Mouse (Mus musculus) liver (tissue): ENCODE results near the gene Nxnl2.

ENCODE experiments used
- DNase-seq: peaks from one replicate; pipeline ENCODE4 v3.0.0-alpha.2; 2020; ENCODE audit warnings: mixed read lengths

Gene Nxnl2

DNA sequence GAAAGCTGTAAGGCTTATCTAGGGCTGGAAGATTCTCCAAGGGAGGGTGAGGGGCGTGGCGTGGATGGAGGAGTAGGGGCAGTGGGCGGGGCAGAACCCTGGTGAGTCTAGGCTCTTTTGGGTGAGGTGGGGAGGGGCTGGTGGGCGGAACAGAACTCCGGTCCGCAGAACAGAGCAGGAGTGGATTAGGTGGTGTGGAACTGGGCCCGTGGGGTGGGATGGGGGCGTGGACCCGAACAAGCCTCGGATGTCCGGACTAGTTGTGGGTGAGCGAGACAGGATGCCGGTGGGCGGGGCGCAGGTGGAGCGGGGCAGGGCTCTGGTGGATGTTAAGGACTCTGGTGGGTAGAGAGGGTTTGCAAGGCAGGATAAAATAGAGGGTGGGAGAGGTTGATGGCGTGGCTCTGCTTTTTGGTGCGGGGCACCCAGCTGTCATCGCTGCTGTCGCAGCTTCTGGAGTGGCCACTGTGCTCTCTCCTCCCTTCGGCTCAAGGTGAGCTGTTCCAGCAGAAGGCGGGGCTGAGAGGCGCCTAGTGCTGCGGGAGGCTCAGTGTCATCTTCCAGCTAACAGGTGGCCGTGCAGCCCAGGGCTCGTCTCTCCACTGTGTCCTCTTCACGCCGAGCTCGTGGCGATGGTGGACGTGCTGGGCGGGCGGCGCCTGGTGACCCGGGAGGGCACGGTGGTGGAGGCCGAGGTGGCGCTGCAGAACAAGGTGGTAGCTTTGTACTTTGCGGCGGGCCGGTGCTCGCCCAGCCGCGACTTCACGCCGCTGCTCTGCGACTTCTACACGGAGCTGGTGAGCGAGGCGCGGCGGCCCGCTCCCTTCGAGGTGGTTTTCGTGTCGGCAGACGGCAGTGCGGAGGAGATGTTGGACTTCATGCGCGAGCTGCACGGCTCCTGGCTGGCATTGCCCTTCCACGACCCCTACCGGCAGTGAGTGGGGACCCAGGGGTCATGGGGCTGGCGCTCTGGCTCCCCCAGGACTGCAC lies at the start of gene Nxnl2:
Nxnl2 (plus strand) TSS at position 332 of the 990 bp plus-strand sequence.
- DNase-seq, result peak; percentile 46

DNA sequence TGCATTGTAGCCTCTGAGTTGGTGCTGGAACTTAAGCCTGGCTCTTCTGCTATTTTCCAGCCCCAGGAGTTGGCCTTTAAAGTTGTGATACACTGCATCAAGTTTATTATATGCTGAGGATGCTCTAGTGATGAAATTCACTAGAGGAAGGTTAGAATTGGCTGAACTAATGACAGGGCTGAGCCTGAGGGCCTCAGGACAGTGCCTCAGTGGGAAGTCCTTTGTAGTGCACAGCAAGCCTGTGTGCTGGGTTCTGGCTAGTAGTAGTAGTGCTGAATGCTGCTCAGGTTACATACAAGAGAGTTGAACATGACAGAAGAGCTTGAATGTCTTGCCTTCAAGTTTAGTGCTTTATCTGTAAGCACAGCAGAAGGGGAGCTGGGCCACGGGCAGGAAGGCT lies 48.9 kb upstream of the Nxnl2 start:
- DNase-seq, result no peak

DNA sequence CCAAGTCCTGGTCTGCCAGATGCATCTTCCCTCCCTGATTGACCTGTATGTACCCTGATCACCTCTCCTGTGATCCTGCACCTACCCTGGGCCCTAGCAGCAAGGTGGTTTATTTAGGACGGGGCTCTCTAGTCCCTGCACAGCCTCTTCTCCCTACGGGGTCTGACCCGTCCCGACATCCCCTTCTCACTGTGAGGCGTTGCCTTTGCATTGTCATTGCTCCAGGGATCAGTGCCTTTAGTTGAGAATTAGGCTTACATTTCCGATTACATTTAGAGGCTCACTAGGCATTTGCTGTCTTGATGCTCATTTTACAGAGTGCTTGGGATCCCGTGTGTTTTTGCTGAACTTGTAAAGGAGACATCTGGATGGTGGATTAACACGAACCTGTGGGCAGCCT lies 48.1 kb upstream of the Nxnl2 start:
- no peak for DNase-seq

DNA sequence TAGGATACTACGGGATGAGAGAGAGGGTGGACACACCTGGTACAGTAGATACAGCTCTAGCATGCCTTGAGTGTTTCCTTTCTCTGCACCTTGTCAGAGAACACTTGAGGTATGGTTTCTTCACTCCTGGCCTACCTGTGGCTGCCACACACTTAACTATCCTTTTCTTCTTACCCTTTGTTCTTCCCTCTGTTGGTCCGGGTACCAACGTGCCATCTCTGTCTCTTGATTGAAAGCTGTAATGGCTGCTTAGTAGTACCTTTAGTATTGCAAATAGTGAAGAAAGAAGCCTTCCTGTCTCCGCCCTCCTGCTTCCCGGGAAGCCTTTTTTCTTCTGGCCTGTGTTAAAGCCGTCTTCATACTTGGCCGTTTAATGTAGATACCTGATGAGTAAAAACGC lies 45.5 kb upstream of the Nxnl2 start:
- DNase-seq, result no peak

DNA sequence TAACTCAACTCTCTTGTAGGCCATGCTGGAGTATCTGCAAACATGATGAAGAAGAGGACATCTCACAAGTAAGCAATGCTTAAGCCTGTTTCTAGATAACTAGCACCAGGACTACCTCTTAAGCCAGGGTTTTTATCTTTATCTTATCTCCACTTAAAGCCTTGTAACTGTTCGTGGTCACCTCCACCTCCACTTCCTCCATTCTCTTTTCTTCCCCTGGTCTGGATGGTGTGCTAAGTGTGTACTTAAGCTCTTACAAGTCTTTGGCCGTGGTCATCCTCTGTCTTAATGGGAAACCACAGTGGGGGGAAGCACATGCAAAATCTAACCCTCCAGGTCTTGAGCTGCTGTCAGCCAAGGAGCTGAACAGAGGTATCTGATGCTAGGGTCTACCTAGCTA lies 42.9 kb upstream of the Nxnl2 start:
- no peak for DNase-seq

DNA sequence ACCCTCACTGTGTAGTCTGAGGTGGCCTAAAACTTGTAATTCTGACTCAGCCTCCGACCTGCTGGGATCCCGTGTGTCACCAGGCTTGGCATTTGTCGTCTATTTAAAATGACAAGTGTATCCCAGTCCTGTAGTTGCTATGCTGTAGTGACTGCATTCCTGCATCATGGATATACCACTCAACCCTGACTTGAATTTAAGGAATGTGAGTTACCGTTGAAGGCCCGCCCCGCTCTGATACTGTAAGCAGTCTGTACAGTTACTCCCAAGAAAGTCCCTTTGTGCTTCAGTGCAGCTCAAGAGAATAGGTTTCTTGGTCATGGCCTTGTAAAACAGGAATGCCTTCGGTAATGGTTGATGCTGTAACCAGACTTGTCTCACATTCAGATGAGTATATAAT lies 42.4 kb upstream of the Nxnl2 start:
- DNase-seq, result no peak

DNA sequence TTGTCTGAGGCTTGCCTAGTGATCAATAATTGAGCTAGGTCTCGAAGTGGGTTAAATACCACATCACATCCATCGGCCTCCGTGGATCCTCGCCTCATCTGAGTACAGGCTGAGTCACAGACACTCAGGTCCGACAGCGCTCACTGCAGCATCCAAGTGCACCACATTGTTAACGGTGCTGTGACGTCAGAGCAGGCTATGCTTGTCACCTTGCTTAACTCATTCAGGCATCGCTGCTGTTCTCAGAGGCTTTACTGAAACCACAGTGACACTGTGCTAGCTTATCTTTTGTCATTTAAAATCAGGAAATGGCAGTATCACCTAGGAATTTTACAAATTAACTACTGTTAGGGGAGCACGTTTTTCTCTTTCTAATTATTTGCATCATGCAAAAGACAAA lies 39.6 kb upstream of the Nxnl2 start:
- DNase-seq, result no peak

DNA sequence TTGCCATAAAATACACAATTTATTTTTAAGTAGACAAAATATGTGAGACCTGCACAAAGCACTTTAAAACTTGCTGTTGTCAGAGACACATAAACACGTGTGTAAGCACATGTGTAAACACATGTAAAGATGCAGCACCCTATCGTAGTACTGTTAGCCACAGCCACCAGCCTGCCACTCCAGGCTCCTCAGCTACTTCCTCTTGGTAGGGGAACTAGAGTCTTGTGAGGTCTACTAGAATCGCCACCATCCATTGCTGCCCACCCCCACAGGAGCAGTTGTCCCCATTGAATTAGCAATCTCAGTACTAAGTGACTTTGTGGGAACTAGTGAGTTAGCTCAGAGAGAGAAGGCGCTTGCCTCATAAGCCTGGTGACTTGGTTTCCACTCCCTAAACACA lies 34.5 kb upstream of the Nxnl2 start:
- no peak for DNase-seq

DNA sequence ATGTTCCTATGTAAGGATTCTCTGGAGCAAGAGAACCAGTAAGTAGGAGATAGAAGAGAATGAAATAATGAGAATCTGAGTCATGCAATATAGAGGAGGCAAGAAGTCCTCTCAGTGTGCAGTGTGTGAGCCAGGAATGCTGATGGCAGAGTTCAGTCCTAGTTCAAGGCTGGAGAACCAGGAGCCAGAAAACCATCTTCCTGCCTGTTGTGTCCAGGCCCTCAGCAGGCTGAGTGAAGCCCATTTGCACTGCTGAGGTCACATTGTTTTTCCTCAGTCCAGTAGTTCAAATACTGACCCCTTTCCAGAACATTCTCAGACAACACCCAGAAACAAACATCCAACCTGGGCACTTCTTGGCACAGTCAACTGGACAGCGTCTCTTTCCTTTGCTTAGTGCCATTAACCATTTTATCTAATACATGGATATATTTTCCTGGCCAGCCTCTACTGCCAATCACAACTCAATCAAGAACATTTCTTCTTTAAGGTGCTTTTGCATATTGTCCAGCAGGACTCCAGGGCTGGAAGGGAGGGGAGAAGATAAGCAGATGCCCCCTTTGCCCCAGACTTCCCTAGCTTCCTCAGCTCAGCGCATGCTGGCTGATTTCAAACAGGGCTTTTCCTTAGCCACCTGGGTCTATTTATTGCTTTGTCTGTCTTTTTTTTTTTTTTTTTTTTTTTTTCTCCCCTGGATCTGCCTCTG lies 33.7 kb upstream of the Nxnl2 start:
- DNase-seq, result no peak

DNA sequence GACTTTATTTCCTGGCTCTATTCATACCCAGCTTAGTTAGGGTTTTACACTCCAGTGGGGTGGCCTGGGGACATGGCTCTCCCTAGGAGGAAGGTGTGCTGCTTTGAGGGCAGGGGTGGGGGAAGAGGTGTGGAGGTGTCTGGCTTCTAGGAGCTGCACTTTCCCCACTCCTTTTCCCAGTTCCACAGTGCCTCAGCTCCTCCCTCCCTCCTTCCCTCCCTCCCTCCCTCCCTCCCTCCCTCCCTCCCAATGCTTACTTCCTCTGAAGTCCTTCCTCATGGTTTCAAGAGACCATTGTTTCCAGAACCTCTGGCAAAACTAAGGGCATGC lies 33.2 kb upstream of the Nxnl2 start:
- no peak for DNase-seq

DNA sequence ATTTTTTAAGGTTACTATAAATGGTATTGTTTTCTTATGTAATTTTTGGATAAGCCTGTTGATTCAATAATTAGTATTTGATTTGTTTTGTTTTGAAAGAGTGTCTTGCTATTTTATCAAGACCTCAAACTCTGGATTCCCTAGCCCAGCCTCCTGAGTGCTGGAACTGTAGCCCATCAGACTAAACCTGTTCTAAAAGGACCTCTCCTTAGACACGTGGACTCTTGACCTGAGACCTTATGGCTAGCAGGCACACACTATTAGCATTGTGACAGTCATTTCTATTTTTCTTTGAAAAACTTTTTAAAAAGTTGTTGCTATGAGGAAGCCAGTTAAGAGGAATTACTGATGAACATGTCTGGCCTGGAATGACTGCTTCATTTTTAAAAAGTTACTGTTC lies 23.7 kb upstream of the Nxnl2 start:
- no peak for DNase-seq

DNA sequence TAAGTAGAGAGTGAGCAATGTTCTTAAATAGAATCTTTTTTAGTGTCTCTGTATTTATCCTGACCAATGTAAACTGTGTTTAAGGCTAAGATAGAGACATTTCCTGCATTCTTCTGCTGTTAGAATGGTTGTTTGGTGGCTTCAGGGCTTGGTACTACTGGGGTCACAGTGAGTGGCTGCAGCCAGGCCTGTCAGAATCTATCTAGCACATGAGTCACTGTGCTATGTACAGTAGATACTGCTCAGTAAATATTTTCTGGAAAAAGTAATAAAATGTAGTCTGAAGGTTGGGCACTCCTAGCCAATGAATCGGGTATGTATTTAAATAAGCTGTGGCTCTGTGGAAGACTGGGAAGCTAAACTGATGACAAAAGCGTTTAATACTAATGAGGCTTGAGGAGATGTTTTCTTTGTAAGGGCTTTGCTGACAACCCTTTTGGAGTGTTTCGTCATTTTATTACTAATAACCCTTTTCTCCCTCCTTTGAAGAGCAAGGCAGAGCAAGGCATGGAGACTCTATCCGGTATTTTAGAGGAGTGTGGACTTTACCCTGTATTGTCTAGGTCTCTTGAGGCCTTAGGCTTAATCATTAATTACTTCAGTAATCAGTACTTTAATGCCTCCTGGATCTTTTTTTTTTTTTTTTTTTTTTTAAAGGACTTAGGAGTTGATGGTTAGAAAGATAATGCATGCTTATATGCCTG lies 17.7 kb upstream of the Nxnl2 start:
- no peak for DNase-seq

DNA sequence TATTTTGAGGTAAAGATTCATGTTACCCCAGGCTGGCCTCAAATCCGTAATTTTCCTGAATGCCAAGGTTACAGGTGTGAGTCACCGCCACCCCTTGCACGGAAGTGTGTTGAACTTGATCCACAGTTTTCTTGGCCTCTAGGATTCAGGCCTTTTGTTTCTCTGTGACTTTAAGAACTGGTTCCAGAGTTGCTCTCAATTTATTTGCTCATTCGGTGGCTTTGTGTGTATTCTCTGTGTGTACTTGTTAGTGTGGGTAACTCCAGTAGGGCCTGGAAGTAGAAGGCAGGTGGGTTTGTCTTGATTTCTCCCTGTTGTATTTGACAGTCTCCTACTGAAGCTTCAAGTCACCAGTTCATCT lies 17.2 kb upstream of the Nxnl2 start:
- no peak for DNase-seq

DNA sequence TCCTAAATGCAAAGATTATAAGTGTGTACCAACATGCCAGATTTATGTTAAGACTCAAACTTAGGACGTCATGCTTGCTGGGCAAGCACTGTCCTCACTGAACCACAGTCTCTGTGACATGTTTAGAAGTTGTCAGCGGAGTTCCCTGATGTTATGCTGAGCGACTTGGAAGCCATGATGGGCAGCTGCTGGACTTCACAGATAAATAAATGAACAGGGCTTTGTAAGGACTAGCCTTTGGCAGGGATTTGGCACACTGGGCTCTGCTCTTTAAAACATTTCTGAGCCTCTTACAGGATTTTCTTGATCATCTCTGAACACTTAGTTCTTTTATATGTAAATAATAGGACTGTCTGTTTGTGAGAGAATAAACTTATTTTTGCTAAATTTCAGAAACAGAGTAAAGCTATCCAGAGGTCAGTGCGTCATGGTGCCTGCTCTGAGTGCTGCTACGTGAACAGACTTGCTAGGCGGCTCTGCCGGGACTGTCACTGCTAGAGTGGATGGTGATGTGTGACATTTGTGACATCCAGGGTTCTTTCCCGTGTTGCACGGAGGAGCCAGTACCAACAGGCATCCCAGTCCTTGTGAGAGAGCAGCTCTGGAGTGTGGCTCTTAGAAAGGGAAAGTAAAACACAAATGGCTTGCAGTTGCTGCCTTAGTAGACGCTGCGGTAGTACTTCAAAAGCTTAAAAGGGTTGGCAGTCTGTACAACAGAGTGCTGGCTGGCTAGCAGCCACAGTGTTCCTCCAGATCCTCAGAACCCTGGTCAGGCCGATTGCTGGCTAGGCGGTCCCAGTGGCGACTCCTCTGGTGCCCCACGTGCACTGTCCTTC lies 15.4 kb upstream of the Nxnl2 start:
- no peak for DNase-seq

DNA sequence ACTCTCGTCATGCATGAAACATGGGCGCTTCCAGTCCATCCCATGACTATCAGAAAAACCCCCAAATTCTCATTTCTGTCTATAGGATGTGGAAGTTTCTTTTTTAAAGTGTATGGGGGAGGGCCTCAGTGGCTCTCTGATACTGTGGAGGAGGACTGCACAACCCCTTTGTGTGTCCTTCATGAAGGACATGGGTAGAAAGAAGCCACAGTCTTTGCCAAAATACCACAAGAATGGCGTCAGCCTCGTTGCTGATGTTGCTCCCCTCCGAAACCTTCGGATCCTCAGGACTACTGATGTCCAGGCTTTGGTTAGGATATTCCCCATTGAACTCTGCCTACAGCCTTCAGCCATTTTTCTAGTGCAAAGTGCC lies 14.8 kb upstream of the Nxnl2 start:
- DNase-seq, result no peak

DNA sequence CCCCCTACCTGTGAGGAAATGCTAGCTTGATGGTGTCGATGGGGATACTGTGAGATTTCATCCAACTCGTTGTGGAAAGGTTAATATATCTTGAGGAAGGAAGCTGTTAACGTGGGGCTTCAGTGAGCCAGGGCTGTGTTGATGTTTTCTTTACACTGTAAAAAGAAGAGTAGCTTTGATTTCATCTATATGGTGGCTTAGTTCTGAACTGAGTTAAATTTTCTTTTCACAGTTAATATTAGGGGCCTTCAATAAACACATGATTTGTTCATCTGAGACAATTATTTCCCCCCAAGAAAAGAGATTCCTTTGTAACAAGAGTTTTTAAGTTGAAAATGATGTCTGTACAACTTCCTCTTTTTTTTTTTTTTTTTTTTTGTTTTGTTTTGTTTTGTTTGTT lies 13.5 kb upstream of the Nxnl2 start:
- DNase-seq, result no peak

DNA sequence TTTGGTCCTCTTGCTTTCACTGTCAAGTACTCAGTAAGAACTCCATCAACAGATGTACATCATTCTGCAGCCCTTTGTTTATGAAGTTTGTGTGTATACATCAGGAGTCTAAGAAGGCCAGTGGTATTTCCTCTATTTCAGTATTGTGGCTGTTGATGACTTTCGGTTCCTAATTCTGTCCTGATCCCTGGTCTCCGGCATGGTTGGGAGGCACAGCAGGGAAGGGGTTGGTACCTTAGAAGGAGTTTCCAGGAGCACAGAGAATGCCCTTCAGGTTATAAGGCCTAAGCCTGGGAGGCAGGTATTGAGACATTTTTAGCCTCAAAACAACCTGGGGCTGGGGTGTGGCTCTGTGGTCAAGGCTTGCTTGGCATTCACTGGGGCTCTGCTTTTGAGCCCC lies 9.2 kb upstream of the Nxnl2 start:
- no peak for DNase-seq

DNA sequence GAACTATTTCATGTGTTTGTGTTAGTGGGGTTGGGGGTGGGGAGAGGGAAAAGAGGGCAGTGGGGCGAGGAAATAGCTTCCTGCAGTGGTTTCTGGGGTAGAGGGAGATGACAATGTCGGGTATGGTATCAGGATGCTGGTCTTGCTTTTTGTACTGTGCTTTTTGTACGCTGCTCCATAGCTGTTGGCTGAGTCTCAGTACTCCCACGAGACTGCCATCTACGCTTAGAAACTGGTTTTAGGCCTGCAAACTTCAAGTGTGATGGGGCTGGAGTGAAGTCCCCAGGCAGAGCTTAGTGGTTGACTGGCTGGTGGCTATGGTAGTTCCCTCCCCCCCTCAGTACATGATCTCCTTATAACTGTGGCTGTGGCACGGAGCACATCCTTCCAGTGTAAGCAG lies 8.6 kb upstream of the Nxnl2 start:
- no peak for DNase-seq

DNA sequence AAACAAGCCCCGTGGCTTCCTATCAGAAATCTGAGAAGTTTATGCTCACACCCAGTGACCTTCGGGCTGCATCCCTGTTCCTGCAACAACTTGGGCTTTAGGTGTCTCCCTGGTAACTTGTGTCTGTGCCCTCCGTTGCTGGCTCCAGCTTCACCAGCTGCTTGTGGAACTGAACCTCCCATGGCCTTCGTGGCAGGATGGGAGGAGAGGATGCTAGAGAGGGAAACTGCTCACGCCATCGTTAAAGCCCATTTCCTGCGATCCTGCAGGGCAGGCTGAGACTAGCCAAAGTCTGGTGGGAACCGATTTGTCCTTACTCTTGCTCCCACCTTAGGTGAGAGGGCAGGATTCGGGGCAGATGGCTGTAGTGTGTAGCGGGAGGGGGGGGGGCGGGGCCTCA lies 4.1 kb upstream of the Nxnl2 start:
- DNase-seq, result no peak

DNA sequence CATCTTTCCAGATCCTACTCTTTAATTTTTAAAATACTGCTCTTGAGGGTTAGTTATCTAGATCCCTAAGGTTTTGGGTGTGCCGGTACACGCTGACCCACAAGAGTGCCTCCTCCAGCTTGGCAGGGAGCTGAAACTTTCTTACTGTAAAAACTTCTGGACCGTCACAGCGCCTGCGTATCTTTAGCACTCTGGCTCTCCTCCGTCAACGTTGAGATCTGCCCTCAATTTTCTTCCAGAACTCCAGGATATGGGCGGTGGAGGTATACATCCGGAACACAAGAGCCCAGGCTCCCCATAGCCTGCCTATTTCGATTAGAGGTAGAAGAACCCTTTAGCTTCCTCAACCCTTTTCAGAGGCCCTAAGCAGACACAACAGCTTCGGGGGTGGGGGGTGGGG lies 607 bp upstream of the Nxnl2 start:
- DNase-seq, result no peak

DNA sequence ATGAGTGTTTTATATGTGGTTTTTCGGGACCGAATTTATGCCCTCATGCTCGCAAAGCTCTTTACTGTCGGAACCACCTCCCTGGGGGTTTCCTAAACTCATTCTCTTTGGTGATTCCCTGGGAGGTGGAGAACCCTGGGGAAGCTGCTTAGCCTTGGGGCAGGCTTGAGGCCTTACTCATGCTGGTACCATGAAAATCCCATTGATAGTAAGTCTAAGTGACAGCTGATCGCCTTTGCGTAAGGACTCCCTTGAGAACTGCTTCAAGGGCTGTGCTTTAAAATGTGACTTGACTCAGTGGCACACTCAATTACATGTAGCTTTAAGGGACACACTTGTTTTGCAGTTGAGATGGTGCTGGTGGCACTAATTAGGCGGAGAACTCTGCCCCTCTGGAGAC lies 1.8 kb downstream of the Nxnl2 start:
- no peak for DNase-seq

DNA sequence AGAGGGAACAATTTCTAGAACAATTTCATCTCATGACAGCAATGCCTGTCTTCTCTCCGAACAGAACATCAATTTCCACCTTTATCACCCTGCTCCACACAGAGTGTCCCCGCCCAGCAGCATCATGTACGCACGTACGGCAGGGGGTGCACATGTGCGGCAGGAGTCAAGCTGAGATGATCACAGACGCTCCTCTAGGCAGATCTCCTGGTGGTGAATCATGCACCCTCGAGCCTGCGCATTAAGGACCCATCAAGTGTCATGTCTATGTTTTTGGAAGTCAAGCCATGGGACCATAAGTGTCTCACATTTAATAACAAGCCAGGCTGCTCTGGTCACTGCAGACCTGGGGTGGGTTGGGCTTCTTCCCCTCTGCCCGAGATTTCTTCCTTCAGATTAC lies 8.1 kb downstream of the Nxnl2 start:
- DNase-seq, result no peak

DNA sequence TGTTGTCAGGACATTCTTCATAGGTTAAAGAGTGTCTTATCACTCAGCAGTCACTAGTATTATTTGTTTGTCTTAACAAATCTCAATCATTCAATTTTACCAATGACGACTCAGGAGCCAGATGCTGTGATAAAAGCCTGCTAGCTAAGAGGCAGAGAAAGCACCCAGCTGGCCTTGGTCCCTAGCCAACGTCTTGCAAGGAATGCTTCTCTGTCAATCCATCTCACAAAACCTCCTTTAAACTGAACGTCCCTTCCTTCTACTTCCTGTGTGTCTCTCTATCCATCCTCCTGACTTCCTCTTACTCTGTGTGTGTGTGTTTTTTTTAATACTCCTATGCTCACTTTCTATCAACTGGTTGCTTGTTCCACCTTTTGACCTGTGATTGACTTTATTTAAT lies 8.5 kb downstream of the Nxnl2 start:
- no peak for DNase-seq
